Mouse (Mus musculus) CD4-positive helper T cell, adult 2 months (primary cell): ENCODE measurements at regions not wholly inside any gene's neighbourhood (a gene's known extent, or its start where the extent isn't known, plus 50 kb on each side); places are given as distances from the start of the nearest gene placed in this dataset.

ENCODE experiments used
- DNase-seq: peaks from one replicate; pipeline ENCODE4 v3.0.0-alpha.2; 2012; ENCODE audit warnings: low read depth, missing footprints, low spot score

- no peak for DNase-seq
Observed at GRCm38 (mm10) chr6:73401059-73401458, 68.4 kb downstream of the 4931417E11Rik start.

GRCm38 (mm10) chr6:73389301-73389700 lies 80.2 kb downstream of the 4931417E11Rik start:
- no peak for DNase-seq

GRCm38 (mm10) chr6:73386261-73386660 lies 83.2 kb downstream of the 4931417E11Rik start:
- DNase-seq = no peak

GRCm38 (mm10) chr6:73379825-73380224 lies 89.6 kb downstream of the 4931417E11Rik start:
- no peak for DNase-seq

- no peak for DNase-seq
Observed at GRCm38 (mm10) chr6:73377884-73378283, 91.6 kb downstream of the 4931417E11Rik start.

GRCm38 (mm10) chr6:73376291-73376690 lies 93.2 kb downstream of the 4931417E11Rik start:
- DNase-seq = no peak

- DNase-seq = no peak
Observed at GRCm38 (mm10) chr6:73372901-73373300, 96.6 kb downstream of the 4931417E11Rik start.

- no peak for DNase-seq
Observed at GRCm38 (mm10) chr6:73371866-73372265, 97.6 kb downstream of the 4931417E11Rik start.

- no peak for DNase-seq
Observed at GRCm38 (mm10) chr6:73370901-73371300, 98.6 kb downstream of the 4931417E11Rik start.

GRCm38 (mm10) chr6:73368836-73369141 lies 100.7 kb downstream of the 4931417E11Rik start:
- DNase-seq = no peak

- DNase-seq = no peak
Observed at GRCm38 (mm10) chr6:73368047-73368835, 101.2 kb downstream of the 4931417E11Rik start.

GRCm38 (mm10) chr6:73367616-73368015 lies 101.9 kb downstream of the 4931417E11Rik start:
- peak; percentile 46 for DNase-seq

- DNase-seq = no peak
Observed at GRCm38 (mm10) chr6:73366626-73367025, 102.8 kb downstream of the 4931417E11Rik start.

GRCm38 (mm10) chr6:73365306-73365705 lies 104.2 kb downstream of the 4931417E11Rik start:
- DNase-seq = no peak

GRCm38 (mm10) chr6:73334995-73335394 lies 86.8 kb downstream of the Suclg1 start:
- no peak for DNase-seq

- DNase-seq = no peak
Observed at GRCm38 (mm10) chr6:73329666-73330065, 81.5 kb downstream of the Suclg1 start.
